Mouse (Mus musculus): ENCODE data around the gene Syncrip.
A peak's percentile ranks its signal among the peaks of the same experiment; 100 is the strongest.
"Not testable (repeated sequence)": the region's sequence is repeated elsewhere in the genome, so short reads cannot be mapped to it uniquely, and the experiment has no call there.

Syncrip gene

DNA sequence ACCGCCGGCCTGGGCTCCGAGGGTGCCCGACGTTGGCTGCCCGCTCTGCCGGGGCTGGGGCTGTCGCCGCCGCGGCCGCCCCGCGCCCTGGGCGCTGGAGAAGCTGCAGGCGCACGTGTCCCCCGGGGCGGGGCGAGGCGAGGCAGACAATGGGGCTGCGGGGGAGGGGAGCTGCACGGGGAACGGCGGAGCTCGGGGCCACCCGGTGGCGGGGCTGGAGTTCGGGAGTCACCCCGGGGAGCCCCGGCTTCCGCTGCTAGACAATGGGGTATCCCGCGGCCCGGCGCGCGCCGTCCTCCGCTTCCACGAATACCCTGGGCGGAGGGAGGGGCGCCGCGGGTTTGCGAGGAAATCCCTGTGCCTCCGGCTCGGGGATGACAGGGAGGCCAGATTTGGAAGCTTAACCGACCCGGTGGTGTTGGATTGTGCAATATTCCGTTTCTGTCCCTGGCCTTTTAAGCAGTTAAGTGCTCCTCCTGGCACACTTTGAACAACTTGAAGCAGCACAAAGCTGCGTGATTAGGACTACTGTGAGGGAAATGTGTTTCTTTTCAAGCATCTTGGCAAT is 539 bp upstream of the Syncrip start:
- peak; percentile 52 for DNase-seq (ENCODE audit: low spot score)

DNA sequence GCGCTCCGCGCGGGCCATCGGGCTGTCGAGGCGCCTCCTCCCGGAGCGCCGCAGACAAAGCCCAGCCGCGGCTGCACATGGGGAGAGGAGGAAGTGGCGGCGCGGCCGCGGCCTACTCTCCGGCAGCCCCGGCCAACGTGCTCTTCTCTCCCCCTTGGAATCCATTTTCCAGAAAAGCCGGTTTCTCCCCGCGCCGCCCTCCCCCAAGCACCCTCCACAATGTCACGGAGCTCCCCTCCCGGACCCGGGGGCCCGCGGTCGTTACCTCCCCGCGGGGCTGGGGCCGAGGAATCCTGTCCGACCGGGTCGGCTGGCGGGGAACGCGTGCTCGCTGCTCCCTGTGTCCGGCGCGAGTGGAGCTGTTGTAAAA is 598 bp downstream of the Syncrip start:
- DNase-seq (ENCODE audit: low spot score): no peak

DNA sequence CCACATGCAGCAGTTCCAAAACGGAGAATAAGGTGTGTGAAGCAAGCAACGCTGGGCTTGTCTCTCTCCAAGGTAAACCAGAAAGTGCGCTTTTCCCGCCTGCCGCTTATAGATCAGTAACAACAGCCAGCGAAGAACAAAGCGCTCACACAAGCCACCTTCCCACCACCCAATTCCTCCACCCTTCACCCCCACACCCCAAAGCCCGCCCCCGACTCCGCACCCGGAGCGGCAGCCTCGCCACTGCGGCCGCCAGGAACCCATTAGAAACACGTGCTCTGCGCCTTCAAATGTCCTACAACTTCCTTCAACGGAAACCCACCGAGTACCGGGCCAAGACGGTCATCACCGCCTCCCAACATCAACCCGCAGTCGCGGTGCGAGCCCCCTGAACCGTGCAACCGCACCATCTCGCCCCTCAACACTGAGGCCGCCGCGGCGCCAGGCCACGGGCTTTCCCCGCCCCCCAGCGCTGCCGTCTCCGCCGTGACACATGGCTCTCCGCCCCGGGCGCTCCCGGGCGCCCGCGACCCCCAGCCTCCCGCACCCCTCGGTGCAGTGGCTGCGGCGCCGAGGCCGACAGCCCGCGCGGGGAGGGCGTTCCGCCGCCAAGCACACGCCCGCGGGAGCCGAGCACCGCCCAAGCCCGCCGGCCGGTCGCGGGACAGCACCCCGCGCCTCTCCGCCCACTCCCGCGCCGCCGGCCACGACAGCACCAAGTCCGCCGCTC is 1.1 kb downstream of the Syncrip start:
- peak; percentile 24 for DNase-seq (ENCODE audit: low spot score)

DNA sequence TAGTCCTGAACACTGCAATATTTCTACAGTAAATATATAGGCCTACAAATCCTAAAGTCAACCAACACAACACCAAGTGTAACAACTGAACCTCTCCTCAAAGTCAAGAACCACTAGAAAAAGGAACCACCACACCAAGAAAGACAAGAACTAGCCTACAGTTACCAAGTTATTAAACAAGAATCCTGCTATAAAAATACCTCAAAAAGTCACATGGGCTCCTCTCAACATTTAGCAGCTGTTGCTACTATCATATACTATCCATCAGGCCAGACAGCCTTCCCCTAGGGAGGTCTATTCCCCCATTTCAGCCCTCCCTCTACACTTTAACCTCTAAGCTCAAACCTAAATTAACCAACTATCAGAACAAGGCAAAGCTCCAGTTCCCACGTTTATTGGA is 2.3 kb downstream of the Syncrip start:
- no peak for DNase-seq (ENCODE audit: low spot score)

DNA sequence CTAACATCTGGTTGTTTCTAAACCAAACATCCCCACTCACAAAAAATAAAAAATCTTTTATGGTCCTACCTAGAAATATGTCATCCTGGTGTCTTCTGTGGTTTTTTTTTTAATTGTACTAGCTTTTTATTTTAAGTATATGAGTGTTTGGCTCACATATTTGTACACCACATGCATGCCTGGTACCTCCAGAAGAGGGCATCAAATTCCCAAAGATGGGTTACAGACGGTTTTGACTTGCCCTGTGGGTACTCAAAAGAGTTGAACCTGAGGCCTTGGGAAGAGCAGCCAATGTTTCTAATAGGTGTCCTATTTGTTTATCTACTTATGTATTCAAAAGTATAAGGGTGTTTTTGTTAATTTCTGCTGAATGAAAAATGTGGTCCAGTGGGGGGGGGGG is 6.2 kb downstream of the Syncrip start:
- DNase-seq (ENCODE audit: low spot score): peak; percentile 12

DNA sequence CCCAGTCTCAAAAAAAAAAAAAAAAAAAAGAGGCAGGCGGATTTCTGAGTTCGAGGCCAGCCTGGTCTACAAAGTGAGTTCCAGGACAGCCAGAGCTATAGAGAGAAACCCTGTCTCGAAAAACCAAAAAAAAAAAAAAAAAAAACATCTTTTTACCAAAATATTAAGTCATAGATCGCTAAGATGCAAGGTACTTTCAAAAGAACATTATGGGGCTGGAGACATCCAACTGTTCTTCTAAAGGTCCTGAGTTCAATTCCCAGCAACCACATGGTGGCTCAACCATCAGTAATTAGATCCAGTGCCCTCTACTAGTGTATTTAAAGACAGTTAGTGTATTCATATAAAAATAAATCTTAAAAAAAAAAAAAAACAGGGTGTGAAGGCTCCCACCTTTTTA is 21.4 kb downstream of the Syncrip start:
- DNase-seq (ENCODE audit: low spot score): not testable (repeated sequence)

DNA sequence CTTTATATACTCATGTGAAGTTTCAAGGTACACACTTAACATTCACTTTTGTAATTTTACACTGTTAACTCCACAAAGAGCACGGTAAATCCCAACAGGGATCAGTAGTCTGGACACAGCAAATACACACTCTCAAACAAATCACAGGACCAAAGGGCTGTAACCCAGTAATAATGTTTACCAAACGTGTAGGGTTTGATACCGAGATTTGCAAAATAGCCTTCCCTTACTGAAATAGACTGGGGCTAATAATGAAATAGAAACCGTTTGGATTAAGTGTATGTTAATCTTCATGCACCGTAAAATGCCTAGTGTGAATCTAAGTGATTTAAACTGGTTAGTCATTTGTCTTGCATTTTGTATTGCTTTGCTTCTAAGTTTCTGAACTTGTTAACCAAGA is 42.4 kb downstream of the Syncrip start:
- no peak for DNase-seq (ENCODE audit: low spot score)

DNA sequence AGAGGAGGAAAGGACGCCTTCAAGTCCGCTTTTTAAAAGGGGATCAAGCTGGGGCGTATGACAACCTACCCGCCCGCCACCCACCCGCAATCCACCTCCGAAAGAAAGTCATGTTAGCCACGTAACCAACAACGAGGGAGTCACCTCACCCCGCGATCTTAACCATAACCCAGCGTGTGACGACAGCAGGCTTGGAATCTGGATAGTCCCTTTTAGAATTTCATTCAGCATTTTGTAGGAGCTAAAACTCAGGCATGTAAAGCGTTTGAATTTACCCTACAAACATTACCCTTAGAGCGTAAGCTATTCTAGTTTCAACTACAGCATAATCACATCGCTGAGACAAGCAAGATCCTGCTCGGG is 43.2 kb downstream of the Syncrip start:
- DNase-seq (ENCODE audit: low spot score): no peak

DNA sequence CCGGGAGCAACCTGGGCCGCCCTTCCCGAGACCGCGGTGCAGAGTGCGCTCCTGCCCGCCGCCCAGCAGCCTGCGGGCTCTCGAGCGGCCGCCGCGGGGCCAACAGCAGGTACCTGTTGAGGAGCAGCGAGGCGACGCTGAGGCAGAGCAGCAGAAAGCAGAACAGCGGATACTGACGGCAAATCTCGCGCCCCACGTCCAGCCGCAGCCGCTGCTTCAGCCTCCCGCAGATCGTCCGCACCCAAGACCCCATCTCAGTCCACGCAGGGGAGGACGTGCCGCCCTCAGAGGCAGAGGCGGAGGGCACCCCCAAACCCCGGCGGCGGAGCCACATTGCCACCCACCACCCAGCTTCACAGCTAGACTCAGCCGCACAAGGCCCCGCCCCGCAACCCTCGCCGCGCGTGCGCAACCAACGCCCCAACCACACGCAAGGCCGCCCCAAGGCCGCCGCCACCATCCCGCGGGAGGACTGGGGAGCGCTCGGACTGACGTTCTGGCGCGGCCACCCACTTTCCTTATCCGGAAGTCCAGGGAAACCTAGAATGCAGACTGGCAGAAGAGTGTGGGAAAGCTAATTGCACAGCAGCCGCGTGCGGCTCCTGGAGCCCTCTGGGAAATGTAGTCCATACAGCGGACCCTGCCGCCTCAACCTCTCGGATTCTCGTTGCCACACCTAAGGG is 43.7 kb downstream of the Syncrip start, which contains the start of gene Snx14:
Snx14 (minus strand) TSS at position 404 of the 683 bp plus-strand sequence.
- DNase-seq (ENCODE audit: low spot score): peak; percentile 92

DNA sequence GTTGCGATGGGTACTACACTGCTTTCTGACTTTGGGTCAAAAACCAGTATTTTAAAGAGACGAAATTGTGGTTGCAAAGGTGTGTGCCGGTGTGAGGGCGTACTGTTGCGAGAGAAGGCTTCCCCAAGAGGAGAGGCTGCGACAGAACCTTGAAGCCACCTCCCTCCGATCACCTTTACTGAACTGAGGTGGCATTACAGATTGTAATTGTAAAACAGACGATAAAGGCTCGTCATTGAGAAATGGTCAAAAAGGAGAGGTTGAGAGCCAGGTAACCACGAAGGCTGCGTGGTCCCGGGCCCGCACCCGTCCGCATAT is 44.2 kb downstream of the Syncrip start:
- no peak for DNase-seq (ENCODE audit: low spot score)

DNA sequence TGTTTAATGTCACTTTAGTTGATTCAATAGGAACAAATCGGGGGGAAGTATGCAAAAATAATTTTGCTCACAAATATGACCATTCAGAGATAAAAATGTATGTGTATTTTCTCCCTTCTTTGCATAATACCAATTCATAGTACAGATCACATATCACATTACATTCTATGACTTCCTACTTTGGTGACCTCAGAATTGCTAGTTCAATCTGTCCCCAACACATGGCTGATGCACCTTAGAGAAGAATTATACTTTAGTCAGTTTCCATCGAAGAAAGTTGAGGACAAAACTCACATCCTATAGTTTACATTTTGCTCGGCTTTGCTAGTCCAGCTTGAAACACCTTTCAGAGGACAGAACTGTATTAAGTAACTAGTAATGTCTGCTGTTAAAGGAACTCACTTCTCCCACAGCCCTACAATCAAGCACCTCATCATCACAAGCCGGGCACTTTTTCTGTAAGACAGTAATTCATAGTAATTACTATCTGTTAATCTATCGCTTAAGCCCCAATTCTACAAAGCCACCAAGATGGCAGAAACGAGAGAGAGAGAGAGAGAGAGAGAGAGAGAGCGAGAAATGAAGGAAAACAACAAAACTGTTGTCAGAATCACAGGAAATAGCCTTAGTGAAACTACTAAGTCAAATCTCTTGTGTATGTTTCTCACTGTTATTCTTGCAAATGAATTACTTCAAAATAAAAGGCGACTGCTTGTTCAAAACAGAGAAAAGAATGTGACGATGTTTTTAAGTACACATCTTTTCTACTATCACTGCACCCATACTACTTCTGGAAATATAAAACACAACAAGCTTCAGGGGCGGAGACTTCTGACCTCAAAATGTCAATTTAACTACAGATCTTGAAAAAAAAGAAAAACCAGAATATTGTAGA is 44.8 kb downstream of the Syncrip start:
- DNase-seq (ENCODE audit: low spot score): no peak

DNA sequence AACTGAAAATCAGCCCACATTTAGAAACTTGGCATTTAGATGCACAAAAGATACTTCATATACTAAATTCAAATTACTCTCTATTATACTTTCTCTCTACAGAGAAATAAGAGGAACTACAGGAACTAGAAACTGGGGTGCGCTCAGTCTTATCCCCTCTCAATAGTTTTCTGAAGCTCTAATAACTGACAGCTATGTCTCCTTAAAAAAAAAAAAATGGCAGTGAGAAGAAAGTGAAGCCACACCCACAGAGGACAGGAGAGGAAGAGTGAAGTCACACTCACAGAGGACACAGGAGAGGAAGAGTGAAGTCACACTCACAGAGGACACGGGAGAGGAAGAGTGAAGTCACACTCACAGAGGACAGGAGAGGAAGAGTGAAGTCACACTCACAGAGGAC is 58.0 kb downstream of the Syncrip start:
- DNase-seq (ENCODE audit: low spot score): no peak

DNA sequence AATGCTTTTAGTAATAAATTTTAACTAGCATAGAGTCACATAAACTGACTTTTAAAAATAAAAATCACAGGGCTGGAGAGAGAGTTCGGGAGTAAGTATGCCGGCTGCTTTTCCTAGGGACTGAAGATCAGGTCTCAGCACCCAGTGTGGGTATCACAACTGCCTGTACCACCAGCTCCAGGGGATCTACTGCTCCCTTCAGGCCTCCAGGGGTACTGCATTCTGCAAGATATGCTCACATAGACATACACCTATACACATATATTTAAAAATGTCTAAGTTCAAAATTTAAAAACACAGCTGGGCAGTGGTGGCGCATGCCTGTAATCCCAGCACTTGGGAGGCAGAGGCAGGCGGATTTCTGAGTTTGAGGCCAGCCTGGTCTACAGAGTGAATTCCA is 59.9 kb downstream of the Syncrip start:
- no peak for DNase-seq (ENCODE audit: low spot score)

DNA sequence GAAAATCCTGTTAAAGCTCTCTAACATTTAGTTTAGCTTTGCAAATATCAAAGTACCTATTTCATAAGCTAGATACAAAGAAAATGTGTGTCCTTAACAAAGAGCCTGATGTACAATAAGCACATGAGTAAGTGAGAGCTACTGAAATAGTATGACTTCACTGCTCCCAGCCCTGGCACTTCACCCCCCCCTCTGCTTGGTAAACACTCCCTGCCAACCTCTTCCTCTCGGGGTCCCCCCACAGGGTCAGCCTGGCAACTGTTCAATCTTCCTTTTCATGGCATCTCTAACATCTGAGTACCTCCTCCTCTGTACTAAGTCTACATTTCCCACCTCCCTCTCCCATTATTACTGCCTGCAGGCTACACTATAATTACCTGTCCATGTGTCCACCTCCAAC is 65.6 kb downstream of the Syncrip start:
- no peak for DNase-seq (ENCODE audit: low spot score)

DNA sequence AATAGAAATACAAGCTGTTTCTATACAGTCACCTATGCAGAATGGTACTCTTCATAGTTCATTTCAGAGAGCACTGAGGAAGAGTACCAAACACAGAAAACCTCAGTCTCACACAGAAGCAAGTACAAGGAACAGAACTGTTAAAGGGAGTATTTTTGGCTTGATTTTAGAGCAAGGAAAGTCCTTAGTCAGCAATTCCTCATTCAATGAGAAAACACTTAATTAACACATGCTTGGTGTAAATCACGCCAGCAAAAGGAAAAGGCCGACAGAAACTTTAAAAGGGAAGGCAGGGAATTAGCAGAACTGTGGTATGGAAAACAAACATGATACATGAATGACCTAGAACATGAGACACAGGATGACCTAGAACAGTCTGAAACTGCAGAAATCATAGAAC is 72.4 kb downstream of the Syncrip start:
- no peak for DNase-seq (ENCODE audit: low spot score)

DNA sequence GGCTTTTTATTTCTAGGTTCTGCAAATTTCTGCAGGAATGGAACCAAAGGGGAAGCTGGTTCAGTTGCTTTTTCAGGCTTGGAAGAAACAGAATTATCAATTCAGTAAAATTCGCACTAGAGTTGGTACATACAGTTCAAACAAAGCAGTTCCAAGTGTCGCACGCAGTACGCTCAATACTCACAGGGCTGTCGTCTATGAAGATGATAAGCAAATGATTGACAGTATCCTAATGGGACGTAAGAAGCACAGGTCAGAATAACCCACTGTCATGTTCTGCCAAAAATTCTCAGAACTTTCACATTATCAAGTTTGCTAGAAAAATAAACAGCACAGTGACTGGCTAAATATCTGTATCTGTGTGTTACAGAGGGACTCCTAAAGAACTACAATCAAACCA is 77.9 kb downstream of the Syncrip start:
- no peak for DNase-seq (ENCODE audit: low spot score)

DNA sequence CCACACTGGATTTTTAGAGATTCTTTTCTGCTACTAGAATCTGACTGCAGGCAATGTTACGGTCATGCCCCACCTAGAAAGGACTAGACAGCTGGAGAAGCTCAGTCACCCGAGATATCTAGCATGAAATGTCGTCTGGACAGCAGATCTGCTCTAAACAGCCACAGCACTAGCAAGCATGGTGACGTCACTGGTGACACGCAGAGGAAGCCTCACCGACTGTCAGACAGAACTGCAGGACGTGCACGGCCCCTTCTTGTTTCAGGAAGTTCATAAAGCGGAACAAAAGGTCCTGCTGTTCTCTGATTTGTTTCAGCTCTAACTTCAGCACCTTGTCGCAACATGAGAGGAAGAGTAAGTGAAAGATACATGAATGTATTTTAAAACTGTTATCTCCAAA is 78.3 kb downstream of the Syncrip start:
- DNase-seq (ENCODE audit: low spot score): no peak

DNA sequence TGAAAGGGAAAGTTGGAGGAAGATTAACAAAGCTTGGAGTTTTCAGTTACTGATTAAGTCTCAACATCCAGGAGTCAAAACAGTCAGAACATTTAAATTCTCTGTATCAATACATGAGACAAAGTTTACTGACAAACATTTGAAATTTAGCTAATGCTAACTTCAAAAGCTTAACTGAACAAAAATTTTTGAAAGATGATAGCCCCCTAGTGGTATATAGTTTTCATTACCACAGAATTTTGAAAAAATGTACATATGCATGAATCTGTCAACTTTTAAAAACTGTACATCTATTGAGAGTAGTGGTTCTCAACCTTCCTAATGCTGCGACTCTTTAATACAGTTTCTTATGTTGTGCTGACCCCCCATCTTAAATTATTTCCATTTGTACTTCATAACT is 83.9 kb downstream of the Syncrip start:
- no peak for DNase-seq (ENCODE audit: low spot score)
